Mouse (Mus musculus) gastrocnemius, adult 2 months (tissue): ENCODE results near the gene Prelp. TPM values are rescaled to one million over a fixed set of nuclear protein-coding genes. Genes with fewer than 3 reads are reported as not detected.

Experiments used
- DNase-seq: peaks from one replicate; pipeline ENCODE4 v3.0.0; 2022
- H3K27ac ChIP-seq: fragments of 200-600 bp; 2 replicates; pipeline ENCODE4 v1.8.1; 2022; ENCODE audit warnings: mild to moderate bottlenecking
- H3K4me3 ChIP-seq: fragments of 200-600 bp; 2 replicates; pipeline ENCODE4 v1.8.1; 2022; ENCODE audit warnings: mild to moderate bottlenecking, moderate library complexity
- CTCF ChIP-seq: fragments of 200-600 bp; IDR thresholded peaks from 2 replicates; pipeline ENCODE4 v1.8.1; 2022; ENCODE audit warnings: antibody characterized with exemption, mild to moderate bottlenecking, moderate library complexity
- intact Hi-C: fragments of 180-260 bp; cut with DNase I; formaldehyde crosslinking; loops from one replicate; pipeline ENCODE4 v1.15.1; 2025
- total RNA-seq, 2 experiments: library from RNA; stranded (reverse); gene quantifications; 2 replicates each; pipeline ENCODE4 v1.2.3; 2021

Prelp gene
- total RNA-seq, 2 experiments from 2014 or later: 19.5 to 66.5 TPM

DNA sequence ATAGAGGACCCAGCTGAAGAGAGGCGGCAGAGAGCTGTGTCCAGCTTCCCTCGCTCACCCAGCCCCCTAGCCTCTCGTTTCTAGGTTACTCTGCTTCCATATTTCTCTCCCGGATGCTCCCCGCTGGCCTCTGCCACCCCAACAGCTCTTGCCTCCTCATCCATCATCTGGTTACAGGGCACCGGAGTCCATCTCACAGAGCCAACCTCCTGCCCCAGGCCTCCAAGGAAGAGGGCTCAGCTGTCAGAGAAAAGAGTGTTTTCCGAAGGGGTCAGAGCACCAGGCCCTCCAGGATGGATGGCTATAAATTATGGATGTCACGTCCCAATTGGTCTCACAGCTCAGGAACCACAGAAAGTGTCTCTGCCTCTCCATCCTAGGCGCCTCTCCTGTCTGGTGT is 36.5 kb downstream of the Prelp start:
- intact Hi-C loops: no loop called here
- DNase-seq: no peak
- no peak for TF ChIP-seq CTCF
- H3K27ac ChIP-seq: no peak overlapping the region
- no peak overlapping the region for H3K4me3 ChIP-seq

DNA sequence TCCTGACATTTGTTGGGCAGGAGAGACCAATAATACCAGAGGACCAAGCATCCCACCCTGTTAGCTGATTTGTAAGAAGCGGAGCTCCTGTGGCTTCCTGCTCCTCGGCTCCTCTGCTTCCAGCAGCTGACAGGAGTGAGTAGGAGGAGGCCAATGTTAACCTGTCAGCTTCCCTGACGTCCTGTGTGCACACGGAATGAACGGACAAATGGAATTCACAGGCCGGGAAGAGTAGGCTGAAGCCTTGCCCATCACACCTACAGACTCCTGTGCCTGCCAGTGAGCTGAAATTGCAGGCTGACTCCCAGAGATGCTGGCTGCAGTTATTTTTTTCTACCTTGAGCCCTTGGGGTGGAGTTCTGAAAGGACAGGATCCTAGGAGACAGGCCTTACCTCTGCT is 37.1 kb downstream of the Prelp start:
- no peak for TF ChIP-seq CTCF
- intact Hi-C loops: no loop called here
- Histone ChIP-seq H3K4me3 (no peak overlapping the region), H3K27ac (no peak overlapping the region)
- no peak for DNase-seq

DNA sequence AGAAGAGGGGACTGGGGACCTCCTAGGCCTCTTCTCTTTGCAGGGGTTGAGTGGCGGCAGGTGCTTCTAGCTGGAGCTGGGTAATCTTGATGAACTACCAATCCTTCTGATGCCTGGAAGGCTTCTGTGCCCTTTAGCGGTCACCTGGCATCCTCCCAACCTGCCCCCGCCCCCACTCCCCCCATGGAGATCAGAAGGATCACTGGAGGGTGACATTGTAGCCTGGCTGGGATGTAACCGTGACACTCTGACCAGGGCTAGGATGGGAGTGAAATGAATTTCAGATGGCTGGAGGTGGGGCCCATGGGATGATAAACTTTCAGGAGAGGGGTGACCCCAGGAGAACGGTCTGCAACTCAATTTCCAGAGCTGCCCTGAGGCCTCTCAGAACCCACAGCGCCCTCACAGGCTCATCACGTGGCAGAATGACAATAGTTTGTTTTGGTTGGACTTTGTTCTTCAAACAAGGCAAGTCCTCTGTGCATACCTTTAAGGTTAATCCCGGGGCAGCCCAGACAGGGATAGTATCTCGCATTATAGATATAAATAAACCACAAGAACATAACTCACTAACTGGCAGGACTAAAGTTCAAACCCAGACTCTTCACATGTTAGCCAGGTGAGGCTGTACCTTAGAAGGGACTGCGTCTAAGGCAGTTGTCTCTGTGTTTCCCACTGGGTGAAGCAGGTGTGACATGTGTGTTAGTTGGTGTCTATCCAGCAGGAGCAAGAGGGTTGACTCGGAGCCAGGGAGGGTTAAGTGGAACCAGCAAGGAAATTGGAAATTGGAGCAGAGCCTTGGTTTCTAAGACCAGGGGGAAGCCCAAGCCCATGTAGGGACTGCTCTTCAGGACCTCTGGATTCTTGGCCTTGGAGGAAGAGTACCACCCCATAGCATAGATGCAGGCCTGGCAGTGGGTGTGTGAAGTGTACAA is 38.7 kb downstream of the Prelp start:
- intact Hi-C loops: no loop called here
- H3K4me3 ChIP-seq: no peak overlapping the region
- no peak for TF ChIP-seq CTCF
- DNase-seq: no peak
- no peak overlapping the region for H3K27ac ChIP-seq

DNA sequence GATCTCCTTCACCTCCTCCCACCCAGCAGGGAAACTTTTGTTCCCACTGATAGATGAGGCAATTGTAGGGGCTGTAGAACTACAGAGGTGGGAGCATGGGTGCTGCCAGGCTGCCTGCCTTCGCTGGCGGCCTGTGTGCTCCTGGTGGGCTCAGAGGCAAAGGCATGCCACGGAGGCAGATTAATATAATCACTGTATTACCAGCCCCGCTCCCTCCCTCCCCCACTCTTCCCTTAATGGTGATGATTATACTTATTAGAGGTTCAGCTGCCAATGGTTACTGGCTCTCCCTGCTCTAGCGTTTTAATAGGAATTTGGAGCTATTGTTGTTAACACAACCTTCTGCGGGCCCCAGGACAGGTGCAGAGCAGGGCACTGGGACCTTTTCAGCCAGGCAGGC is 39.4 kb downstream of the Prelp start:
- intact Hi-C loops: no loop called here
- H3K4me3 ChIP-seq: no peak overlapping the region
- DNase-seq: no peak
- no peak overlapping the region for H3K27ac ChIP-seq
- no peak for TF ChIP-seq CTCF

DNA sequence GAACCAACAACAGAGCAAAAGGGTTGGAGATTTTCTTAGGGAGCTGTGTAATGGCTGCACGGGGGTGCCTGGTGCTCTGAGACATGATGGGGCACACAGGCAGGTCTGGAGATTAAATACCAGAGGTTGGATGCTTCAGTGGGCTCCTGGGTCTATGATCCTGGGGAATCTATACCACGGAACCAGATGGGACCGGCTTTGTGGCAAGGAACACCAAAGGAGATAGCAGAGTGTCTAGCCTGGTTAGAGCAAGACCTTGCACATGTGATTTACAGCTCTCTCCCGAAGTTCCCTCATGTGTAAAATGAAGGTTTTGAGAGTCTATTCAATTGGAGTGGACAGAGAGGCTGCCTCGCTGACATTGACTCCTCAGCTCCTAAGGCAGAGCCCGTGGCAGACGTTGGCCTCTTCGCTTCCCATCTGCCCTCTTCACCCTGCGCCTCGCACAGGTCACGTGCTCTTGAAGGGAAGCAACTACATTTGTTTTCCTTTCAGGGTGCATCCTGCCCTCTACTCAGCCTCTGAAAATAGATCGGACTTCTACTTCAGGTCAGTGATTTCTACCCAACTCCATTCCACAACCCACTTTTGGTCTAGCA is 42.3 kb downstream of the Prelp start:
- intact Hi-C loops: no loop called here
- TF ChIP-seq CTCF: no peak
- no peak overlapping the region for H3K27ac ChIP-seq
- H3K4me3 ChIP-seq: no peak overlapping the region
- no peak for DNase-seq

DNA sequence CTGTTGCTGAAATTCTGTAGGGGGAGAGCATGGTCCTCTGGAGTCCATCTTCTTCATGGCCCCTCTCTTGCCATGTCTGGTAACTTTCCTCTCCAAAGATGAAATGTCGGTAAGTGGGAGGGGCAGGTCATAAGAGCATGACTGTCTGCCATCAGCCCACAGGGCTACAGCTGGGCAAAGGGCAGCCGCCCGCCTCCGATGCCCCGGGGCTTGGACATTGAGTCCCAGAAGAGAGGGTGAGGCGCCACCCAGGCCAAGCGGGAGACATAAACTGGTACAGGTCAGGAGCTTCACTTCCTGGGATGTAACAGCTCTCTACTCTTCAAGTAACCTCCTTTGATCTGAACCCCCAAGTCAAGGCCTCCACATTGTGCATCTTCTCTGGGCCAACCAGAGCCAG is 44.3 kb downstream of the Prelp start:
- intact Hi-C loops: no loop called here
- Histone ChIP-seq H3K4me3 (no peak overlapping the region), H3K27ac (no peak overlapping the region)
- TF ChIP-seq CTCF: no peak
- no peak for DNase-seq

DNA sequence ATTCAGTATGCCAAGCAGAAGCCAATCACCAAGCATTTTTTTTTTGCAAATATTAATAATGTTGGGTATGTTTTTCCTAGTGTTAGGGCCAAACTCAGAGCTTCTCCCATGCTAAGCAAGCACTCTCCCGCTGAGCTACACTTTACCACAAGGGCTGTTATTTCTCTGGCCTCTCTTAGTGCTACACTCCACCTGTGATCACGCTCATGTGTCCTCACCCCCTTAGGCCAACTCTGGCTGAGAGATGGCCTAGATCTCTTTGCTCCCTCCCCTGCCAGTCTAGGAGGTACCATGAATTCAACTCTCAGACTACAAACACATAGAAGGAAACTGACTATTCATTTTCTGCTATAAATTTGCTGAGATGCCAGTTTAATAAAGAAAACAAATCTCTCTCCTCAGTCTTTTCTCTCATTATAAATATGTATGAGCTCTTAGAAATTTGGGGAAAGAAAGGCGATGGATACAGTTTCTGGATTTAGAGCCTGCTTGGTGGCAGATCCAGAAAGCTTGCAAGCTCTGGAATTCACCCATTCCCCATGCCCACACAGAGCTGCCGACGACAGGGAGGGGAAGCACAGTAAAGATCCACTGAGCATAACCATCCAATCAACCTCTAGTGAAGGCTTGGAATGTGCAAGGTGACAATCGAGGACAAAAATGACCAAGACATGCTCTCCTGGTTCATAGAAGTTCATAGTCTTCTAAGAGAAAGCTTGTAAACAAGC is 48.0 kb downstream of the Prelp start:
- H3K27ac ChIP-seq: no peak overlapping the region
- no peak overlapping the region for H3K4me3 ChIP-seq
- no peak for TF ChIP-seq CTCF
- no peak for DNase-seq
- intact Hi-C loops: no loop called here

DNA sequence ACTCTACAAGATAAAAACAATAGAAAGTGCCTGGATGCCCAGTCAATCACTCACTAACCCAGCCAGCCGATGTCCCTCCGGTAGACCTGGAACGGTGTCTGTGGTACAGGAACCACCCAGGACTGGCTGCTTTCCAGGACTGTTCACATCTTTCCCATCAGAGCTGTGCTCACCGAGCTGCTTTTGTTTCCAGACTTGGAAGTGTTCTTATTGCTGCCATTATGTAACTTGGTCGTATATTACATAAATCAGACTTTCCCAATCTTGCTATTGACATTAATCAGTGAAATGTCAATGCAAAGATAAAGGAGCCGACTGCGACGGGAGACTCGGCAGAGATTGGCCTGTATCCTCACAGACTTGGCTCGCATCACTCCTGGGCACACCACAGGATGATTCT is 50.0 kb downstream of the Prelp start:
- H3K4me3 ChIP-seq: no peak overlapping the region
- TF ChIP-seq CTCF: no peak
- intact Hi-C loops: no loop called here
- H3K27ac ChIP-seq: no peak overlapping the region
- DNase-seq: no peak

DNA sequence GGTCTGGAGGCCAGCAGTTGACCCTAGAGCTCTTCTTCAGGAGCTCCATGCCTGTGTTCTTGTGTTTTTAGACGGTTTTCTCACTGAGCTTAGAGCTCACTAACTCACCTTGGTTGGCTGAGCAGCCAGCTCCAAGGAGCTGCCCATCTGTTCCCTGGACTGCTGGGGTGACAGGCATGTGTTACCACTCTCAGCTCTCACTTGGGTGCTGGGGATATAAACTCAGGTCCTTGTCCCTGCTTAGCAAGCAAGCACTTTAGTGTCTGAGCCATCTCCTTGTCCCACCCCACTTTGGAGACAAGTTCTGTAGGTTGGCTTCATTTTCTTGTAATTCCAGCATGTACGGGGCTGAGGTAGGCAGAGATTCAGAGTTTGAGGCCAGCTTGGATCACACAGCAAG is 52.0 kb downstream of the Prelp start:
- intact Hi-C loops: no loop called here
- no peak overlapping the region for H3K4me3 ChIP-seq
- no peak for DNase-seq
- no peak for TF ChIP-seq CTCF
- no peak overlapping the region for H3K27ac ChIP-seq

DNA sequence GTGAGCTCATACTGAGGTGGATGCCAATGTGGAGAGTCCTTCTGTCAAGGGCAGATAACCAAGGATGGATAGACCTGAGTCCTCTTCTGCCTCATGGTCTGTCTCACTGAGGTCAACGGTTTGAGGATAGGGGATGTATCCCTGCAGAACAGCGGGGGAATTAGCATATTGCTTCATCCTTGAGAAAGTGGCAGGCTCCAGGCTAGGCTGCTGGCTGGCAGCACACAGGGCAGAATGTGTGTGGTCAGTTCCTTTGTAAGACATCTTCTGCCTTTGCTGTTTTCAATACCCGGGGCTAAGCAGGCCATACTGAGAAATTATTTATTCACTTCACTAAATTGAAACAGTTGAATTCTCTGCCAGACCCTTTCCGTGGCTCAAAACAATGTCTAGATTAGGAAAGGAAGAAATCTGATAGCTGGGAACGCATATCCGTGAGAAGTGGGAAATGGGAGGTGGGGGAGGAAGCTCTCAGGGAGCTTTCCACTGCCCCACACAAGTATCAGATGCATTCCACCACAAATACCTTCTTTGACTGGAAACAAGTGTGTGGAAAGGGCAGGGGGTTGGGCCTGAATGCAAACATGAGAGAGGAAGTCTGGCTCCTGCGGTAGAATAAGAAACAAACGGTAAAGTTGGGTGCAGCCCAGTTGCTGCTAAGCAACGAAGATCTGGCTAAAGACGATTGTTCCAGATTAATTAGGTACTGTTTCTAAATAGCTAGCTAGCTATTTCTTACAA is 57.8 kb downstream of the Prelp start:
- H3K27ac ChIP-seq: peak overlapping the region; percentile 38
- no peak for DNase-seq
- no peak overlapping the region for H3K4me3 ChIP-seq
- intact Hi-C loops: no loop called here
- no peak for TF ChIP-seq CTCF

DNA sequence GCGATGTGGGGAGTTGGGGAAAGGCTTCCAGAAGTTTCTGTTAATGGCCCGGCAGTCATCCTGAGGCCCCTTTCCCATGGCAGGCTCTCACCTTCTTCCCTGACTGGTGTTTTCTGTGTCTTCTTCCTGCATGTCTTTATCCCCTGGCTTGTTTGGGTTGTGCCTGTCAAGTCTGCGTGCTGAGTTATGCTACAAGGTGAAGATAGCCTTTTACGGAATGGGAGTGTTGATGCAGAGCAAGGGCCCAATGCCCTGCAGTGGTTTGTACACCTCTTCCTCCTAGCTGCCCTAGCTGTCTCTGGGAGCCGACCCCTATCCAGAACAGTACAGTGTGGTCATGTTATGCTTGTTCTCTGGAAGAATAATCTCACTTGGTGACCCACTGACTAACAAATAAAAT is 60.2 kb downstream of the Prelp start:
- intact Hi-C loops: no loop called here
- no peak overlapping the region for H3K4me3 ChIP-seq
- no peak for TF ChIP-seq CTCF
- no peak overlapping the region for H3K27ac ChIP-seq
- DNase-seq: no peak

Other genes starting within 250 kb of the Prelp start
- gene Lax1, start 231.3 kb downstream of the Prelp start, total RNA-seq: not detected
- 10 to 100 TPM in 1 of 2 experiments, 1 to 10 TPM in 1; 9.0 to 12.0 TPM for gene Atp2b4, start 120.4 kb downstream of the Prelp start, total RNA-seq
- under 1 TPM in 1 of 2 experiments, not detected in 1; 0.13 TPM for gene Optc, start 13.4 kb downstream of the Prelp start, total RNA-seq
- 100 to 1,000 TPM in 1 of 2 experiments, 10 to 100 TPM in 1; 53.6 to 322 TPM for gene Fmod, start 115.8 kb upstream of the Prelp start, total RNA-seq
- gene Btg2, start 157.7 kb upstream of the Prelp start, total RNA-seq: 10 to 100 TPM; 14.1 to 46.8 TPM
- not detected for gene Chit1, start 189.8 kb upstream of the Prelp start, total RNA-seq